Mouse (Mus musculus) lung, postnatal 0 days (tissue): ENCODE measurements around the gene Gramd2.

Experiments
- CTCF ChIP-seq: IDR thresholded peaks from 2 replicates; pipeline ENCODE4 v1.5.1; 2016; ENCODE audit warnings: antibody characterized with exemption, mild to moderate bottlenecking
- EP300 ChIP-seq: IDR thresholded peaks from 2 replicates; pipeline ENCODE4 v1.6.1; 2016; ENCODE audit warnings: antibody characterized with exemption, mild to moderate bottlenecking, control low read depth

DNA sequence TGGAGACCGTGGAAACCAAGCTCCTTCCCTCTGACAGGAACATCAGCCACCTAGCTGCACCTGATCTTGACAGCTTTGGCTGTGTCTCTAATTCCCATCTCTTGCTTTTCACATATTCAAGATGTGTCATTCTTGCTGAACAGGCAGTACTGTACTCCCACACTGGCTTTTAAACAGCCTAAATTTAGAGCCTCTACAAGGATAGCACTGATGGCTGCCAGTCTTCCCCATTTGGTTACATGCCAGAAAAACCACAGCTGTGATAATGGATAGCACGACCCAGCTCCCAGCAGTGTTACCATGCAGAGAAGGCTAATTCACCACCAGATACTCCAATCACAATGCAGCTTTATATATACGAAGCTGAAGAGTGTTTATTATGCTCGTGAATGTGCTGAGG is 12.7 kb upstream of the Gramd2 start:
- TF ChIP-seq CTCF (no peak), EP300 (no peak)
